Mouse (Mus musculus): ENCODE results near the gene Gpr4. TPM values are rescaled to one million over a fixed set of nuclear protein-coding genes. Genes with fewer than 3 reads are reported as not detected.
A peak's percentile ranks its signal among the peaks of the same experiment; 100 is the strongest.

Gpr4 gene
- polyA plus RNA-seq, 1 experiment from 2014 or later = 4.0 TPM

DNA sequence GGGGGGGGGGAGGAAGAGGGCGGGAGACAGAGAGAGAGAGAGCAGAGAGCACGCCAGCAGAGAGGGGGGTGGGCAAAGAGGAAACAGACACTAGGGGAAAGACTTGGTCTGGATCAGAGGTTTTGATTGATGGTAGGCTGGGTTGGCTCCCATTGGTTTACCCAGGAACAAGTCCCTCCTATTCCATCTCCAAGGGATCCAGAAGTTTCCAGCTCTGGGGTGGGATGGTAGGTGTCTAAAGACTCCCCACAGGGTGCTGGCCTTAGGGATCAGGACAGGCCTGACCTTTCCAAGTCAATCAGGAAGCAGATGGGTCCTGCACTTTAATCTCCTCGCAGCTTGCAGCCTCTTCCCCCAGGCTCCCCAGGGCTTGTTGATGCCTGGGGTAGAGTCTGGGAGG lies 5.6 kb downstream of the Gpr4 start:
- no peak overlapping the region for H3K27ac ChIP-seq
- 18% methylated on average over 1 of the region's 3 CpGs for WGBS

DNA sequence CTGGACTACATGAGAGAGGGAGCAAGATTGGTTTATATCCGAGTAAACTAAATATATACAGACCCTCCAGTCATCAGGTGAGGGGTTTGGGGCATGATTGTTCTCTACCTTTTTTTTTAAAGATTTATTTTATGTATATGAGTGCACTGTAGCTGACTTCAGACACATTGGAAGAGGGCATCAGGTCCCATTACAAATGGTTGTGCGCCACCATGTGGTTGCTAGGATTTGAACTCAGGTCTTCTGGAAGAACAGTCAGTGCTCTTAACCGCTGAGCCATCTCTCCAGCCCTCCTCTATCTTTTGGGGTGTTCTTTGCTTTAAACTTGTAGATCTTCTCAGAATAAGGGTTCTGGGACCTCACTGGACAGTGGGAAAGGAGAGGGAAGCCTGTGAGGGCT lies 7.7 kb downstream of the Gpr4 start:
- no peak overlapping the region for H3K9ac ChIP-seq
- no peak overlapping the region for H3K4me3 ChIP-seq
- H3K9me3 ChIP-seq = no peaks in the 10 kb centered on the region
- no peaks in the 10 kb centered on the region for H3K27me3 ChIP-seq (replicated peaks)
- no peaks in the 10 kb centered on the region for H3K36me3 ChIP-seq (replicated peaks)
- H3K4me2 ChIP-seq = no peak overlapping the region
- WGBS = 64% methylated on average over 3 of the region's 3 CpGs
- no peak for ATAC-seq (replicated peaks)
- H3K27ac ChIP-seq = no peak overlapping the region
- no peaks in the 10 kb centered on the region for H3K4me1 ChIP-seq

More for the DNA sequence above, 5.6 kb downstream of the Gpr4 start:
- Histone ChIP-seq H3K27me3 (replicated peaks) (0 out of 2 replicates have a peak, but pooled peaks cover 3% of the 10 kb centered on the region), H3K9ac (no peak overlapping the region), H3K4me2 (no peak overlapping the region), H3K36me3 (replicated peaks) (no peaks in the 10 kb centered on the region), H3K9me3 (no peaks in the 10 kb centered on the region), H3K4me3 (no peak overlapping the region), H3K4me1 (no peaks in the 10 kb centered on the region)
- no peak for ATAC-seq (replicated peaks)

DNA sequence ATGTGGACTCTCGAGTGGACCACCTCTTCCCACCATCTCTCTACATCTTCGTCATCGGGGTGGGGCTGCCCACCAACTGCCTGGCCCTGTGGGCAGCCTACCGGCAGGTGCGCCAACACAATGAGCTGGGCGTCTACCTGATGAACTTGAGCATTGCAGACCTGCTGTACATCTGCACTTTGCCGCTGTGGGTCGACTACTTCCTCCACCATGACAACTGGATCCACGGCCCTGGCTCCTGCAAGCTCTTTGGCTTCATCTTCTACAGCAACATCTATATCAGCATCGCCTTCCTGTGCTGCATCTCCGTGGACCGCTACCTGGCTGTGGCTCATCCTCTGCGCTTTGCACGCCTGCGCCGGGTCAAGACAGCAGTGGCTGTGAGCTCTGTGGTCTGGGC lies 9.9 kb downstream of the Gpr4 start:
- Histone ChIP-seq H3K4me1 (peaks cover 7% of the 10 kb centered on the region), H3K9me3 (no peaks in the 10 kb centered on the region), H3K9ac (no peak overlapping the region), H3K4me3 (no peak overlapping the region), H3K4me2 (no peak overlapping the region), H3K27ac (no peak overlapping the region), H3K27me3 (replicated peaks) (no peaks in the 10 kb centered on the region), H3K36me3 (replicated peaks) (no peaks in the 10 kb centered on the region)
- no peak for ATAC-seq (replicated peaks)
- WGBS = 95% methylated on average over 16 of the region's 16 CpGs

DNA sequence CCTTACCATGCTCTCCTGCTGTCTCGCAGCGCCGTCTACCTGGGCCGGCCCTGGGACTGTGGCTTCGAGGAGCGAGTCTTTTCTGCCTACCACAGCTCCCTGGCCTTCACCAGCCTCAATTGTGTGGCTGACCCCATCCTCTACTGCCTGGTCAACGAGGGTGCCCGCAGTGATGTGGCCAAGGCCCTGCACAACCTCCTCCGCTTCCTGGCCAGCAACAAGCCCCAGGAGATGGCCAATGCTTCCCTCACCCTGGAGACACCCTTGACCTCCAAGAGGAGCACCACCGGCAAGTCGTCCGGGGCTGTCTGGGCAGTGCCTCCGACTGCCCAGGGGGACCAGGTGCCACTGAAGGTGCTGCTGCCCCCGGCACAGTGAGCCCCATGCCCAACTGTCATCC lies 10.5 kb downstream of the Gpr4 start:
- Histone ChIP-seq H3K4me3 (no peak overlapping the region), H3K4me2 (no peak overlapping the region), H3K4me1 (peaks cover 10% of the 10 kb centered on the region), H3K9ac (no peak overlapping the region), H3K36me3 (replicated peaks) (no peaks in the 10 kb centered on the region), H3K27ac (no peak overlapping the region), H3K27me3 (replicated peaks) (no peaks in the 10 kb centered on the region), H3K9me3 (no peaks in the 10 kb centered on the region)
- ATAC-seq (replicated peaks) = no peak
- WGBS = 89% methylated on average over 14 of the region's 14 CpGs

DNA sequence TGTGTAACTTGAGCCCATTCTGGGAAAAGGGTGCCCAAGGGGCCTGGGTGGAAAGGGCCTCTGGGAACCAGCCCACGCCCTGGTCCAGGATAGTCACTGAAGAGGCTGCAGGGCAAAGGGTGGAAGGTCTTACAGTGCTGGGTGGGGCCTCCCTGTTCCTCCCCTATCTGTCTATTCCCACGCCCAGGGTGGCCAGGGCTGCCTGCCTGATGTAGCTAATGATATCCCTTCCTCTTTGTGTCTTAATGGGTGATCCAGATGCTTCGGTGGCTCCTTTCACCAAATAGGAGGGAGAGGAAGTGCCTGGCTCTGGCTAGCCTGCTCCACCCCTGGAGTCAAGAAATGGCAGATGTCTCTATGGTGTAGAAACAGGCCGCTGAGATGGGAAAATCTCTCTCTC lies 12.6 kb downstream of the Gpr4 start:
- 80% methylated on average over 4 of the region's 4 CpGs for WGBS
- Histone ChIP-seq H3K4me3 (no peak overlapping the region), H3K9ac (no peak overlapping the region), H3K27ac (no peak overlapping the region), H3K4me2 (no peak overlapping the region), H3K36me3 (replicated peaks) (no peaks in the 10 kb centered on the region), H3K9me3 (no peaks in the 10 kb centered on the region), H3K4me1 (peaks cover 19% of the 10 kb centered on the region), H3K27me3 (replicated peaks) (no peaks in the 10 kb centered on the region)
- no peak for ATAC-seq (replicated peaks)

DNA sequence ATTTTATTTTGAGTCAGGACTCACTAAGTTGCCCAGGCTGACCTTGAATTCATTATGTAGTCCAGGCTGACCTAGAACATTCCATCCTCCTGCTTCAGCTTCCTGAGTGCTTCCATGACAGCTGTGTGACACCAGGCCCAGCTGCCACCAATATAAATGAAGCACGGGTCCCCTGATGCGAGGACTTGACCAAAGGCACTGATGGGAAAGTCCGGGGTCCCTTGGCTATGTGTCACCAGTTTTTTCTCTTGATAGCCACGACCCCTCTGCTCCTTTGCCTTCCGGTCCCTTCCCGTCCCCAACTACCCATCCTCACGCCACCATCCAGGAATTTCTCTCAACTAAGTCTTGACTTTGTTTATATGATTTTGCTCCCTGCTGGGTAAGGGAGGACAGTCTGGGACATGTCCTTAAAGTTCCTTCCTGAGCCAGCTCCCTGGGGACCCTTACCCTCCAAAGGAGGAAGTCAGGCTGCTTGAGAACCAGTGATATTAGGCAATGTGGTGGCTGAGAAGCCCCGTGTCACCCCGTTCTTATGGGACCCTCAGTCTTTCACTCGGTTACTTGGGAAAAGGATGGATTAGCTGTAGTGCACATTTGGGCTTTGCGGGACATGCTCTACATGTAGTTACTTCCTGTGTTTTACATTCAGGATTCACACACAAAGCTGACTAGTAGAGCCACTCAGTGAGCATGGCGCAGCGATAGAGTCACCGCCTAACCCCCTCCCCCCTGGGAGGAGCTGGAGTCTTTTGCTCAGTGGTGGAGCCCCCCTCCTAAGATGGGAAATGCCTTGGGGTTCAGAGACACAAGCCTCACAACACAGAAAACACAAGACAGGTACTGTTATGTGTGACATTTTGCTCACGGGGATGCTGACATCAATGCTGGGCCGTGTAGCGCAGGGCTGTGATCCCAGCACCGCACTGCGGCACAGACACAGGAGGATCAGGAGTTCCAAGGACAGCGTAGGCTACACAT lies 14.8 kb downstream of the Gpr4 start:
- Histone ChIP-seq H3K9me3 (no peaks in the 10 kb centered on the region), H3K4me1 (peaks cover 25% of the 10 kb centered on the region), H3K36me3 (replicated peaks) (no peaks in the 10 kb centered on the region), H3K4me2 (peak overlapping the region; percentile 94), H3K4me3 (peak overlapping the region; percentile 56), H3K27ac (peak overlapping the region; percentile 99), H3K27me3 (replicated peaks) (no peaks in the 10 kb centered on the region), H3K9ac (peak overlapping the region; percentile 52)
- peak; percentile 31 for ATAC-seq (replicated peaks)
- 18% methylated on average over 20 of the region's 20 CpGs for WGBS

DNA sequence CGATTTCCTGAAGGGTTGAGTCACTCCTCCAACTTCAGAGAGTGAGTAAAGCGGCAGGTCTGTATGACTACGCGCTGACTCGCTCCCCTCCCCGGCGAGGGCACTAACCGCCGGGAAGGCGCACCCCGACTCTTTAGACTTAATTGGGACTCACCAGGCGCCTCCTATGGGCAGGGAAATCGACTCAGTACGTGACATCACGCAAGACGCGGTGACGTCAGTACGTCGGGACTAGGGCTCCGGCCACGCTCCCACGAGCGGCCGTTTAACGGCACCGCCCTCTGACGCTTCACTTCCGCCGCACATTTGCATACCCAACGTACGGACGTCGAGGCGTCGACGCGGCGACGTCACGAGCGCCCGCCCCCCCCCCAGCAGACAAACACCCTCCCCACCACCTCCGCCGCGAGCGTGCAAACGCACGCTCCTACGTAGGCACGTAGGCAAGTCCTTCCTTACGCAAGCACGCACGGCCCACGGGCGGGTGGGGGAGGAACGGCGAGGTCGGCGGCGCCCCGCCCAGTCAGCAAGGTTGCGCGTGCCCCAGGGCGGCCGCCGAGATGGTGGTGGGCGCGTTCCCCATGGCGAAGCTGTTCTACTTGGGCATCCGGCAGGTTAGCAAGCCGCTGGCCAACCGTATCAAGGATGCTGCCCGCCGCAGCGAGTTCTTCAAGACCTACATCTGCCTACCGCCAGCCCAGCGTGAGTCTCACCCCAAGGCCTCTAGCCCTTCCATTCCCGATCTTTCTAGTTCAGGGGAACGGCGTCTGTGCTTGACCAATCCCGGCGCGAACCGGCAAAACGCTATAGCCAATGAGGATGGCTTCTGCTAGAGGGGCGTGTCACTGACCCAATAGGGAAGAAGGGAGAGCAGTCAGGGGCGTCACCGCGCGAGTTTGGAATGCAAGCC lies 15.8 kb downstream of the Gpr4 start, which contains the start of gene Opa3:
TSS of gene Opa3 (plus strand) at position 452 of the 910 bp plus-strand sequence.
- peak within 1 kb of the TSS; percentile 56 for H3K4me3 ChIP-seq
- H3K27me3 ChIP-seq (replicated peaks) = no peaks in the 10 kb centered on the region
- ATAC-seq (replicated peaks) = peak; percentile 98
- peak within 1 kb of the TSS; percentile 73 for H3K9ac ChIP-seq
- peaks cover 25% of the 10 kb centered on the region for H3K4me1 ChIP-seq
- WGBS = under 1% methylated on average over 91 of the region's 91 CpGs
- no peaks in the 10 kb centered on the region for H3K36me3 ChIP-seq (replicated peaks)
- H3K9me3 ChIP-seq = no peaks in the 10 kb centered on the region
- peak within 1 kb of the TSS; percentile 99 for H3K27ac ChIP-seq
- peak within 1 kb of the TSS; percentile 94 for H3K4me2 ChIP-seq

DNA sequence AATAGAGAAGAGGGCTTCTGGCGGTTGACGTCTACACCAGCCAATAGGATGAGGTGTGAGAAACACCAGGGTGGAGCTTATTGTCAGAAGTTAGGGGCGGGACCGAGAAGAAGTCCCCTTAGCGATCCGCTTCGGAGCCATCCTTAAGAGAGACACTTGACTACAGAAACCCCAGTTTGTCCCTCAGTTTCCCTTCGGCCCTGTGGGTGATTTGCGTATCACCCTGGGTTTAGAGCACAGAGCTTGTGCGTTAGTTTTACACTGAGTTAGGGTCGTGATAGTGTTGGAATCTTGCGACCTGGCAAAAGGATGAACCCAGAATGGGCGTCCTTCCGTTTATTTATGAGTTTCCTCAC lies 16.4 kb downstream of the Gpr4 start:
- Histone ChIP-seq H3K4me1 (peaks cover 25% of the 10 kb centered on the region), H3K9me3 (no peaks in the 10 kb centered on the region), H3K4me3 (peak overlapping the region; percentile 56), H3K4me2 (peak overlapping the region; percentile 94), H3K36me3 (replicated peaks) (no peaks in the 10 kb centered on the region), H3K9ac (peak overlapping the region; percentile 73), H3K27ac (peak overlapping the region; percentile 99), H3K27me3 (replicated peaks) (no peaks in the 10 kb centered on the region)
- ATAC-seq (replicated peaks) = no peak
- WGBS = under 1% methylated on average over 14 of the region's 14 CpGs

DNA sequence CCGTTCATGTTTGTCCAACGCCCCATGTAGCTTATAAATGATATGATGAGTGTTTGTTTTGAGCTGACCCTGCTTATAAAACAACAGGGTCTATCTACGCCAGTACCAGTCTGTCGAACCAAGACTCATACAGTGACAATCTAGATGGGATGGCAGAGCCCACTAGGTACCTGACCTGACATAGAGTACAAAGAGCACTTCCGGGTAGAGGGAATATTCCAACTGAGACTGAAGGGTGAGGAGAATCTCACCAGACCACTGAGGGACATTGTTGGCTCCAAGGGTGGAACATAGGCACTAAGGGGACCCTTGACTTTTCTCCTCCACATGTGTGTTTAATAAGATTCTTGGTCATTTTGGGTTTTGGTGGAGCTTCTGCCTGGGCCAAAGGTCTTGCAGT lies 17.1 kb downstream of the Gpr4 start:
- Histone ChIP-seq H3K27me3 (replicated peaks) (no peaks in the 10 kb centered on the region), H3K4me2 (peak overlapping the region; percentile 94), H3K4me3 (peak overlapping the region; percentile 56), H3K9me3 (no peaks in the 10 kb centered on the region), H3K27ac (peak overlapping the region; percentile 99), H3K4me1 (peaks cover 25% of the 10 kb centered on the region), H3K36me3 (replicated peaks) (no peaks in the 10 kb centered on the region), H3K9ac (peak overlapping the region; percentile 73)
- no peak for ATAC-seq (replicated peaks)
- 47% methylated on average over 5 of the region's 5 CpGs for WGBS

DNA sequence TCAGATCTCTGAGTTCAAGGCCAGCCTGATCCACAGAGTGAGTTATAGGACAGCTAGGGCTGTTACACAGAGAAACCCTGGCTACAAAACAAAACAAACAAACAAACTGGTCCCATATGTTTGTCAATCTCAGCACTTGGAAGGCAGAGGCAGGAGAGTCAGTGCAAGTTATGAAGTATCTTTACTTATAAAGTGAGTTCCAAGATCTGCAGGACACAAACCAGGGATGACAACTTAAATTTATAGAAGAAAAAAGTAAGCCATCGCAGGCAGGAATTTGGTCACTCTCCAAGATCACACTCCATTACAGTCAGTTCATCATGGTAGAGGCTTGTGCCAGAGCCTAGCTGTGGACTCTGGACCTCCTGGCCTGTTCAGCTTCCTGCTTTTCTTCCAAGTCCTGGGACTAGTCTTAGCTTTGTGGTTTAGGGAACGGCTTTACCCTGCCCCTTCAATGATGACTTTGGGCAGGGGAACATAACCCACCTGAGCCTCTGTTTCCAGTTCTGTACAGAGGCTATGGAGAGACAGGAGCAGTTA lies 17.8 kb downstream of the Gpr4 start:
- no peak for ATAC-seq (replicated peaks)
- Histone ChIP-seq H3K27me3 (replicated peaks) (no peaks in the 10 kb centered on the region), H3K4me1 (peaks cover 25% of the 10 kb centered on the region), H3K27ac (no peak overlapping the region), H3K9ac (peak overlapping the region; percentile 73; the same call in 1 of the 2 replicates), H3K4me2 (peak overlapping the region; percentile 94; the same call in 1 of the 2 replicates), H3K36me3 (replicated peaks) (no peaks in the 10 kb centered on the region), H3K9me3 (no peaks in the 10 kb centered on the region), H3K4me3 (no peak overlapping the region)
- 95% methylated on average over 2 of the region's 2 CpGs for WGBS

DNA sequence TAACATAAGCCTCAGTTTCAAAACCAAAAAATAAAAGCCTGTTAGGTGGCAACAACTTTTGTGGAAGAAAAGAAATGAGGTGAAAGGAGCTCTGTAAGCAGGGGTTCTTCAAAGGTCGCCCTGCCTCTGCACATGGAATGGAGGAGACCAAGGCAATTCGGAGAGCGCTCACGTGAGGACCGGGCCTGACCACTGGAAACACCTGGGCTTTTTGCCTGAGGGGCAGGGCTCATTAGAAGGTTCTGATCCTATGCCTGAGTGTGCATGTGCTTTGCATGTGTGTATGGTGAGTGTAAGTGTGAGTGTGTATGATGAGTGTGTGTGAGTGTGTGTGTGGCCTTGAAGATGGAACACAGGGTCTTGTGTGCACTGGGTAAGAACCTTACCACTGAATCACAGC lies 18.6 kb downstream of the Gpr4 start:
- H3K9ac ChIP-seq = no peak overlapping the region
- H3K4me1 ChIP-seq = peaks cover 25% of the 10 kb centered on the region
- H3K27ac ChIP-seq = no peak overlapping the region
- no peaks in the 10 kb centered on the region for H3K27me3 ChIP-seq (replicated peaks)
- no peak overlapping the region for H3K4me2 ChIP-seq
- no peak overlapping the region for H3K4me3 ChIP-seq
- H3K36me3 ChIP-seq (replicated peaks) = no peaks in the 10 kb centered on the region
- no peak for ATAC-seq (replicated peaks)
- 94% methylated on average over 5 of the region's 5 CpGs for WGBS
- no peaks in the 10 kb centered on the region for H3K9me3 ChIP-seq

DNA sequence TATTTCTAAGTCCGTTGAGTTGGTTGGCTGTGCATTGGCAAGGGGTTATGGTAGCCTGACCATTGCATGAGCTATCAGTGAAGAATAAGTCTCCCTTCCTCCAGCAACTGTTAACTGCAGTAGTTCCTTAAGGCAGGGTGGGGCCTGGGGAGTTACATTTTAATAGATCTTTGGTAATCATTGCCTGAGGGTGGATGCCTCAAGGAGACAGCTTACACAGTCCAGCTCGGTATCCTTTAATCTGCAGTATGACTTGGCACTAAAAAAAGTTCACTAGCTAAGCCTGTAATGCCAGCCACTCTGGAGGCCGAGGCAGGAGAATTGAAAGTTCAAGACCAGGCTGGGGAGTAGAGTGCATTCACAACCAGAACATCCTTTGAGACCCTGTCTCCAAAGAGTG lies 19.5 kb downstream of the Gpr4 start:
- Histone ChIP-seq H3K4me3 (no peak overlapping the region), H3K27ac (no peak overlapping the region), H3K27me3 (replicated peaks) (no peaks in the 10 kb centered on the region), H3K4me1 (peaks cover 22% of the 10 kb centered on the region), H3K36me3 (replicated peaks) (no peaks in the 10 kb centered on the region), H3K9me3 (no peaks in the 10 kb centered on the region), H3K9ac (no peak overlapping the region), H3K4me2 (no peak overlapping the region)
- WGBS = 89% methylated on average over 3 of the region's 3 CpGs
- no peak for ATAC-seq (replicated peaks)
